Mouse (Mus musculus): Measurements from ENCODE around the gene Prrc2a.
"Not testable (repeated sequence)": the region's sequence is repeated elsewhere in the genome, so short reads cannot be mapped to it uniquely, and the experiment has no call there.

Gene Prrc2a

DNA sequence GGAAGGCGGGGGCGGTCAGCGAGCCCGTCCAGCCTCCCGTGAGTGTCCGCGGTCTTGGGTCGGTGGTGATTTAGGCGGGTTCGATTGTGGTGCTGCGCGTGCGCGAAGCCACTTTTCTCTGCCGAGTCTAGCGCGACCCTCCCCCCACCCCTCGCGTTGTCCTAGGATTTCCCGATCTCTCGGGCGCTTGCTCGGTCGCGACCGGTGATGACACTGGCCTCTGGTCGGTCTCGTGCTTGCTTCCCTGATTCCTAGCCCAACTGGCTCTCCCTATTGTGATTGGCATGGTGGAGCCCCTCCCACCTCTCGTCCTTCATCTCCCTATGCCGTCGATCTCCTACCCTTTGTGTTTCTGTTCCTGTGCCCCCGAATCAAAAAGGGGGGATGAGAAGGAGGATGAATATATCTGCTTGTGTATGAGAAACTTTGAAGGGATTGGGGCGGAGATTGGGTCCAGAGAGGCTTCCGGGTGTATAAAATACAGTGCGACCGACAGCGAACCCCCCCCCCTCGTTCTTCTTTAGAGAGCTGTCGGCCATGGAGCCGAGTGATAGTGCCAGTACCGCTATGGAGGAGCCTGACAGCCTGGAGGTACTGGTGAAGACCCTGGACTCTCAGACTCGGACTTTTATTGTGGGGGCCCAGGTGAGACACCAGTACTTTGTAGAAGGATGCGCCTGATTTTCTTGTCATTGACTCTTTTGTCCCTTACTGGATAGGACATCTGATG lies 28.9 kb downstream of the Prrc2a start:
- peak in 1 of 2 experiments; percentile 21 for DNase-seq (ENCODE audit: low read depth in 2 of 2, low spot score in 2 of 2)

DNA sequence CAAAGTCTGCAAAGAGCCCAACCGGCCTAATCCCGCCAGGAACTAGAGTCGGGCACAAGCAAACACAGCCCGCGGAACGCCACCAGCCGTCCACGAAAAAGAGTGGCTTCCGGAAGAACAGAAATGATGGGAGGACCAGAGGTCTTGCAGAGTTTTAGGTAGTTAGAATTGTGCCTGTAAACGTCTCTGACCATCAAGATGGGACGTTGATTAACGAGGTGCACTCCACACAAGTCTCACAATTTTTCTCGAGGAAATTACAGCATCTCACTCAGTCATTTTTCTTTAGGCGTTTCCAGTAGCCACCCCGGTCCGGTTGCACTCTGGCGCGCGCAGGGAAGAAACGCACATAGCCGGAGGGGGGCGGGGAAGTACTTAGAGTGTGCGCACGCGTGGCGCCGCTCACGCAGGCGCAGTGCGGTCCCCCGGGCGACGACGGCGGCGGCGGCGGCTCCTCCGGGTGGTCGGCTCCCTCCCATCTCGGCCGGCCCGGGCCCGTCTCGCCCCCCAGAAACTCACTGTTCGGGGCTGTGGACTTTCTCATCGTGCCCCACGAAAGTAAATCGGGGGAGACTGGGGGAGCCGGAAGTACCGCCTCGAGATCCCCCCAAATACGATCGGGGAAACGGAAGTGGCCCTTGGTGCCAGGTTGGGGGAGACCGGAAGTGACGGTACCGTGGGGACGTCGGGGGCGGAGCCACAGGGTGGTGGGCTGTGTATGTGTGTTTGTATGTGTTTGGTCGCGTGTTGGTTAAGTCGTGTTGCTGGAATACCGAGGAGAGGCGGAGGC lies 29.7 kb downstream of the Prrc2a start, which contains the start of gene Bag6:
Gene Bag6 (plus strand): TSS at position 378 of the 790 bp plus-strand sequence.
- DNase-seq (ENCODE audit: low read depth in 2 of 2, low spot score in 2 of 2) = peak; percentile 92 to 95

DNA sequence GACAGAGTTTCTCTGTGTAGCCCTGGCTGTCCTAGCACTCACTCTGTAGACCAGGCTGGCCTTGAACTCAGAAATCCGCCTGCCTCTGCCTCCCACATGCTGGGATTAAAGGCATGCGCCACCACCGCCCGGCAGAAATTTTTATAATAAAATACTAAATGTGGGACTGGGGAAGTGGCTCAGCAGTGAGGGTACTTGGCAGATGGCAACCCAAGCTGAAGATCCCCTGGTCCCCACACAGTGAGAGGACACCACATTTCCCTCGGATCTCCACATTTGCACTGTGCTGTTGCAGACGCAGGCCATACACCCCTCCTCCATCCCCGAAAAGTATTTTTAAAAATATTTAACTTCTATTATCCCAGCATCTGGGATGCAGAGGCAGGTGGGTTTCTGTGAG lies 31.2 kb downstream of the Prrc2a start:
- no peak for DNase-seq (ENCODE audit: low read depth in 2 of 2, low spot score in 2 of 2)

DNA sequence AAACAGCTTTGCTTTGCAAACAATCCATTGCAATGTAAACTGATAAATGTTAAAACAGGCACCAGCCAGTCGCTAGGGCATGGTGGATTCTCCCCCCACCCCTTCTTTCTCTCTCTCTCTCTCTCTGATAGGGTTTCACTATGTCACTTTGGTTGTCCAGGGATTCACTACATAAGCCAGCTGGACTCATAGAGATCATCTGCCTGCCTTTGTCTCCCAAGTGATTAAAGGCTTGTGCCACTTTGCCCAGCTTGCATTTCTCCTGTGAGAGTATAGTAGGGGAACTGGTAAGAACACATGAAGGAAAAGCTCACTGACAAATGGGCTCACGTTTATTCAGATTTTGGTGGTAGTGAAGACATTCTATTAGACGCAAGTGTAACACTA lies 32.5 kb downstream of the Prrc2a start:
- DNase-seq (ENCODE audit: low read depth in 2 of 2, low spot score in 2 of 2) = no peak

DNA sequence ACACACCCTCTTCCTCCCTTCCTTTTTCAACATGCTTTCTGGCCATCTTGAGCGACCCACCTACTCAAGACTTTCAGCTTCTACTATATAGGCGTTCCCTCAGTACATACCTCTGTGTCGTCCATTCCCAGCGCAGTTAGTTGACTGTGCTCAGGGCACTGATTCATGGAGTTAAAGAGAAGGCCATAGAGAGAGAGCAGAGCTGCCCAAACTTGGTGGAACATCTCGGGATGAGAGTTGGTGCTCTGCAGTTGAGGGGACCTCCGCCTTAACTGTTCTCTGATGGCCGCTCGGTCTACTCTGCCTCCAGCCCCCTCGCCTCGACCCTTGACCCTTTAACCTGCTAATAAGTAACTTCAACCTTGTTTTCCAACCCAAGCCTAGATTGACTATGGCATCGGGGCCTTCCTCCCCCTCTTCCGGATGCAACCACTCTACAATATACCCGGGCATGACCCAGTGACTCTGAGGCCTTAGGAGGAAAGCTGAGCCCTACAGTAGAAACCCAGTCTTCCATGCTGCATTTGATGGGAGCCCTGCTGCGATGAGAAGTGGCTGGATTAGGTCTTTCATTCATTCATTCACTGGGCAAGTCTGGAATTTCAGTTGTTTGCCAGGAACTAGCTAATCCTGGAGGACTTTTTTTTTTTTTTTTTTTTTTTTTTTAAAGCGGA lies 33.1 kb downstream of the Prrc2a start, which contains the start of gene Apom:
Gene Apom (minus strand): TSS at position 551 of the 674 bp plus-strand sequence.
- no peak for DNase-seq (ENCODE audit: low read depth in 2 of 2, low spot score in 2 of 2)

DNA sequence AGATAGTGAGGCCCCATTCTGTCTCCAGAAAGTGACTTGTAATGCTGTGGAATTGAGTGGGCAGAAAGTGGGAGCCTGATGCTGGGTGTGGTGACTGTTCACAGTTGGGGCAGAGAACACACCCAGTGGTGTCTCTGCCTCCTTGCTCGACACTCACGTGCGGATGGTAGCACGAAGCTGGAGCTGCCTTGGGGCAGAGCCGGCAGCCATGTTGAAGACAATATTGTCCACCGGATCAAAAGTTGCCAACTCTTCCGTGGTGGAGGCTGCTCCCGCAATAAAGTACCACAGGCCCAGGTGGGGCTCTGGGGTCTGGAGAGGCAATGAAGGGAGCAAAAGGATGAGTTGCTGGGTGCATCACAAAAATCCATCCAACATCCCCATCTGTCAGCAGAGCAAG lies 33.7 kb downstream of the Prrc2a start:
- DNase-seq (ENCODE audit: low read depth in 2 of 2, low spot score in 2 of 2) = no peak

DNA sequence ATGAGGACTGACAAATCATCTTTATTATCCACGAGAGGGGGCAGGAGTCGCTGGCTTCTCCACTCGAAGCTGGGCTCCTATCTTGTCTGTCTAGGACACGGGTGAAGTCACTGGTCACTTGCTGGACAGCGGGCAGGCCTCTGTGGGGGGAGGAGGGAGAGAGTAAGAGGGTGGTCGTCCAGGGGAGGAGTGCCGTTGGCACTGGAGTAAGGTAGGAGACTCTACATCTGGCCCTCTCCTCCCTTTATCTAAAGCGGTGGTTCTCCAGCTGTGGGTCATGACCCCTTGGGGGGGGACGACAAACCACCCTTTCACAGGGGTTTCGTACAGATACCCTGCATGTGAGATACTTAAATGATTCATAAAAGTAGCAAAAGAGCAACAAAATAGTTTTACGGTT lies 35.7 kb downstream of the Prrc2a start:
- DNase-seq (ENCODE audit: low read depth in 2 of 2, low spot score in 2 of 2) = no peak

DNA sequence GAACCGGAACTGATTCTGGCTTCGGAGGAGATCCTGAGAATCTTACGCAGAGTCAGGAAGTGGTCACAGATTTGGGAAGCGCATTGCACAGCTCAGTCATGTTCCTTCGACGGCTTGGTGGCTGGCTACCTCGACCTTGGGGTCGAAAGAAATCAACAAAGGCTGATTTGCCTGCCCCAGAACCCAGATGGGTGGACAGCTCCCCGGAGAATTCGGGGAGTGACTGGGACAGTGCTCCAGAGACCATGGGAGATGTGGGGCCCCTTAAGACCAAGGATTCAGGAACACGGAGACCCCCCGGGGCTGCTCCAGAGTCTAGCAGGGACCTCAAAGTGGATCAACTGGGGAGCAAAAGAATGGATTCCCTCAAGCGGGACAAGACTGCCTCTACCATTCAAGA lies 37.7 kb downstream of the Prrc2a start:
- no peak for DNase-seq (ENCODE audit: low read depth in 2 of 2, low spot score in 2 of 2)

DNA sequence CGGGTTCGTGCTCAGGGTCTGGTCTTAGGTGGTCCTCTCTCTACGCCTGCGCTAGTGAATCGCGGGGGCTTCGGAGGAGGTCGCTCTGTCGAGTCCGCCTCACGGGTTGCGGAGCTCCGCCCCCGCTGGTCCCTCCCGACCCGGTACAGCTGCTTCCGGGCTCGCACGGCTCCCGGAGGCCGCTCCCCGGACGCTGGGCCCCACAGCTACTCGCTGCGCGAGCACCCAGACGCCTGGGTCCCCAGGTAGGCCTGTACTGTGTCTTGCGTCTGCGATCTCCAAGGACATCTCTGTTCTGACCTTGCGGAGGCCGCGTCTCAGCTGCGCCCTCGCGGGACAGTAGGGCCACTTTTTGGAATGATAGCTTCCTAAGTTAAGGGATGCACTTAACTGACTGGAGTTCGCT lies 38.5 kb downstream of the Prrc2a start, which contains the start of gene D17H6S53E:
Gene D17H6S53E (plus strand): TSS at position 168 of the 406 bp plus-strand sequence.
- peak; percentile 63 to 66 for DNase-seq (ENCODE audit: low read depth in 2 of 2, low spot score in 2 of 2)

DNA sequence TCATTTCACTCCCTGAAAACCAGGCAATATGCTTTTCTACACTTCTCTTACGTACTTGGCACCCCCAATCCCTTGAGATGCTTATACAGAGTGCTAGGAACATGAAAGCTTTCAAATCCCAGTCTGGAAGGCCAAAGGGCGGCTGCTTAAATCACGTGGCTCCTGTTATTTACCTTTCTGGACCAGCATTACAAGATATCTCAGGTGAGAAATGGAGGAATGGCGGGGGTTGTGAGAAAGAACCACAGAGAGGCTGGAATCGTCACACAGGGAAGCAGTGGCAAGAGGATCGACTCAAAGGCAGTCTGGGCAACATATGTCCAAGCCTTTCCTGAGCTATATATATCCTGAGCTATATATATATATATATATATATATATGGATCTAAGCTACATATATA lies 39.1 kb downstream of the Prrc2a start:
- no peak for DNase-seq (ENCODE audit: low read depth in 2 of 2, low spot score in 2 of 2)

DNA sequence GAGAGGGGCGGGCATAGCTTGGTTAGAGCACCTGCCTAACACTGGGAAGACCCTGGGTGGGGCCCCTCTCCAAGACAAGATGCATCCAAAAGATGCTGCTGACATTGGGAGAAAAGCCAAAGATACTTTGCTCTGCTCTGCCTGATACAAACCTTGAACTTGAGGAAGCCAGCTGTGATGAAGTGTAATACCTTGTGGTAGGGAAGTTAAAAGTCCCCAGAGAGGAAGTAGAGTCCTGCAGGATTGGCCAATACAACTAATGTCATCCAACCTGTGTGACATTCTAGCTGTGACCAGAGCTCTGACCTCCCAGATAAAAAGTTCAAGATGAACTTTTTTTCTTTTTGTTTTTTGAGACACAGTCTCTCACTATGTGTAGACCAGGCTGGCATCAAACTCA lies 39.6 kb downstream of the Prrc2a start:
- DNase-seq (ENCODE audit: low read depth in 2 of 2, low spot score in 2 of 2) = no peak

DNA sequence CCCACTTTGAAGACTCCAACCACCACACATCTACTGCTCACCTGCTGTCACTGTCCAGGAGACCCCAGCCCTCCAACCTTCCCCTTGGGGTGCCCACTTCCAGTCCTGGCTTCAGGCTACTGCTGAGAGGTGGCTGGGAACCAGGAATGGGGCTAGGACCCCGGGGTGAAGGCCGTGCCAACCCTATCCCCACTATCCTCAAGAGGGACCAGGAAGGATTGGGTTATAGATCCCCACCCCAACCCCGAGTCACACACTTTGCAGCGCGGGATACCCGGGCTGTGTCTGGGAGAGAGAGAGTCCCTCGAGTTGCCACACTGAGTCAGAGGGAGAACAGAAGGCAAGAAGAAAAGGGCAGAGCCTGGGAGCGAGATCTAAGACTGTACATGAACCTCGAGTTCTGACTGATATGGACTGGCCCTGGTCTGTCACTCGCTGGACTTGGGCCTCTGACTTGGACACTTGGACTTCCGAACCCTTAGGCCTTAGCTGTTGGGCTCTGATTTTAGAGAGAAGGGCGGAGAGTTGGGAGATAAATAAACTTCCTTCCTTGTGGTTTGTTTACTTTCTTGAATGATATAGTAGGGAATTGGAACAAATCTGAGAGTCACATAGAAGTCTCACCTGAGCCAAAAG lies 40.3 kb downstream of the Prrc2a start:
- DNase-seq (ENCODE audit: low read depth in 2 of 2, low spot score in 2 of 2) = not testable (repeated sequence)

DNA sequence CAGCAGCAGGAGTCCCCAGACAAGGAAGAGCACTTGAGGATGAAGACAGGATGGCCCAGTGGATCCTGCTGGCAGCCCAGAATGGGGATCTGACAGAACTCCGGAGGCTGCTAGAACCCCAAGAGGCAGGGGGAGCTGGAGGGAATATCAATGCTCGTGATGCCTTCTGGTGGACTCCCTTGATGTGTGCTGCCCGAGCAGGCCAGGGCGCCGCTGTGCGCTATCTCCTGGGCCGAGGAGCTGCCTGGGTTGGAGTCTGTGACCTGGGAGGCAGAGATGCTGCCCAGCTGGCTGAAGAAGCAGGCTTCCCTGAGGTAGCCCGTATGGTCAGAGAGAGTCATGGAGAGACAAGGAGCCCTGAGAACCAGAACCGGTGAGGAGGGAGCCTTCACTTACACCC lies 41.4 kb downstream of the Prrc2a start:
- not testable (repeated sequence) for DNase-seq (ENCODE audit: low read depth in 2 of 2, low spot score in 2 of 2)

DNA sequence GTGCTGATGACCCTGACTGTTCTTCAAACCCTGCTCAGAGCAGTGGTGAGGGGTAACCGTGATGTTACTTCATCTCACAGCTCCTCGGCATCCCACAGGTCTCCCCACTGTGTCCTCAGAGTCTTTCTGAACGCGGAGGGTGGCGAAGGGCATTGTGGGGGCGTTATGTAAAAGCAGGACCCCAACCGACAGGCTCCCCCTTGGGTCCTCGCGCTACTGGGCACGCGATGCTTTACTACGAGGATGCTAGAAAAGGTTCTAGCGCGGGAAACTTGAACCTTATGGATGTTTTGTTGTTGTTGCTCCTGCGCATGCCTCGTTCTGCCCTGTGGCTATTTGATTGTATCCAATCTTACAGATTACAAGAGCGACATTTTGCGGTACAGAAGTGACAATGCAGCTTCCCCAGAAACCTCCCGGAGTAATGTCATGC lies 42.8 kb downstream of the Prrc2a start, which contains the start of gene Csnk2b:
Gene Csnk2b (minus strand): TSS at position 183 of the 433 bp plus-strand sequence.
- DNase-seq (ENCODE audit: low read depth in 2 of 2, low spot score in 2 of 2) = peak; percentile 35 to 52

DNA sequence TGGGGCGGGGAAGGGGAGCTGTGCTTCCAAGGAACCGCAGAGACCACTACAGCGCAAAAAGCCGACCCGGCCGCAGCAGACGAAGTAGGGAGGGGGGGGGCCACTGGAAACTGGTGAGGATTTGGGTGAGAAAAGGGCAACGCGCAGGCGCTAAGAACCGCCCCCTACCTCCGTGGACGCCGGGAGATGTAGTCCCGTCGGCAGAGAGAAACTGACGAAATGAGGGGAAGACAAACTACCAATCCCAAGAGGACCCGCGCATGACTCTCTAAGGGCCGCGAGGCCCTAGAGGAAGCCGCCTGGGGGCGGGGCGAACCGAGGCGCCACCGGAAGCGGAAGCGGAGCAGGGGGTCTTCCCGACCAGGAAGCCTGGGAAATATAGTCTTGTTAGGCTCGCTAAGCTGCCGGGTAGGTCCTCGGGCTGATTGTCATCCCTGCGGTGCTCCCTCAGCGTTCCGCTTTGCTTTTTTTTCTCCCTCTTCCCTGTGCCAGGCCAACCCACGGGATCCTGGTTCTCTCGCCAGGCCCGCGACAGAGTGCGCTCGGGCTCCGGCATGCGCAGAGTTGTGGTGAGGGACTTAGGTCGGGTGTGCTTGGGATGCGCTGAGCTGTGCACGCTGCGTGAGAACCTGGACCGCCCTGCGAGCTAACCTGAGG lies 43.4 kb downstream of the Prrc2a start, which contains the start of gene Gpank1:
Gene Gpank1 (plus strand): TSS at position 313 of the 657 bp plus-strand sequence.
- peak; percentile 94 to 96 for DNase-seq (ENCODE audit: low read depth in 2 of 2, low spot score in 2 of 2)

DNA sequence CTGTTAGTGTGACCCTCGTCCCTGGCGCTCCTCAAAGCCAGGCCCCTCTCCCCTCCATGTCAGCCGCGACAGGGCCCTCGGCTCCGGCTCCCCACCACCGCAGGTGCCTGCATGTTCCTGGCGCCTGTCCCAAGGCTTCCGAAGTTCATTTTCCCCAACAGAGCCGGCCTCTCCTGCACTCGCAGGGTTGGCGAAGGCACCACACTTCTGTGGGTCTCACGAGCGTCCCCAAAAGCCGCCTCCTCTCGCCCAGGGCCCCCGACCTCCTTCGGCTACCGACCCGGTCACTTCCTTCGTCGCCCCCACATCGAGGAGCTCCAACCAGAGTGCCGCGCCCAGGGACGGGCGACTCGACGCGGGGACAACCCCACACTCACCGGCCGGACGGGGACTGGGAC lies 44.0 kb downstream of the Prrc2a start:
- DNase-seq (ENCODE audit: low read depth in 2 of 2, low spot score in 2 of 2) = no peak

DNA sequence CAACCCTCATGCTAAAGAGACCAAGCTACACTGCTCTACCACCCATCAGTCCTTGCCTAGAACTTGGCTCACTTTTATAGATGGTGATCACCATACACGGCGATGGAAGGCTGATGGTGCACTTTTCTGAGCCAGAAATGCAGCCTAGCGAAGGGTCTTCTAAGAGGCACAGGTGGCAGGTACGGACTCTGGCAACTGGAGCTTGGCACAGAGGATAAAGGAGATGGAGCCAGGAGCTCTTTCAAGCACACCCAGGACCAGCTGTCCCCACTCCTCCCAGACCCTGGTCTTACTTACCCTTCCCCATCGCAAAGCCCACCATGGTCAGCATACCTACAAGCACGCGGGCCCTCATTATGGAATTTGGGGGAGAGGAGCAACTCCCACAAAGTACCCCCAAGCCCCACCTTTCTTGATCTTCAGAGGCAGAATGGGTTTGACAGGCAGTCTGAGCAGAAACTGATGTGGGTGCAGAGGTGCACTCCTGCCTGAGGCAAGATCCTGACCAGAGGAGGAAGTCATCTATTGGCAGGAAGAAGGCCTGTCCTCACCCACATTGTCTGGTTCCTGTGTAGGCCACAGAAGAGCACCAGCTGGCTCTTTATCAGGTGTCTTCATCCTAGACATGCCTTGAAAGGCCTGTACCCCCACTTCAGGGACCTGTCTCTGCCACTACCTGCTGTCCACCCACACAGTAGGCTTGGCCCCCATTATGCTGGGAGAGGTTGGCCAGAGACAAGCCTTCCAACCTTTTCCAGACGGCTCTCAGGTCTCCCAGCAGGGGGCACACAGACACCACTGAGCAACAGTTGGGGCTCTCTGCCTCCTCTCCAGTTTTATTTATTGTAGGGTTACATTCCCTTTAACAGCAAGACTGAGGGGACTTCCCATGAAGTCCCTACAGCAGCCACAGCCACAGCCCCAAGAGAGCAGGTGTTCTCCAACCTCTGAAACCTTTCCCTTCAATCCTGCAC lies 49.4 kb downstream of the Prrc2a start, which contains the start of gene Ly6g5b:
Gene Ly6g5b (minus strand): TSS at position 383 of the 974 bp plus-strand sequence.
- peak; percentile 43 to 59 for DNase-seq (ENCODE audit: low read depth in 2 of 2, low spot score in 2 of 2)

DNA sequence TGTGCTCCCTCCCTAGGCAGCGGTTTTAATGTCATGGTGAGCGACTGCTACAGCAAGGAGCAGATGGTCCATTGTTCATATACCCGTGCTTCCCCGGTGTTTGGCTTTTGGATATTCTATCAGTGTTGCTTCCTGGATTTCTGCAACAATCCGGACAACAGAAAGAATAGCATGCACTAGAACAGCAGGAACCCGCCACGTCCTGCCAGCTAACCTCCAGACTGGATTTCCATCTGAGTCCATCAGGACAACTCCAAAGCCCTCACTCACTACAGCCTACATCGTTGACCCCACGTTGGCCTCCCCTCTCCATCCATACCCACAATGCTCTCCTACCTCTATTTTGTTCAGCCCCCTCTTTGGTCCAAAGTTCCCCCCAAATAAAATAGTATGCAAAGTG lies 52.9 kb downstream of the Prrc2a start:
- no peak for DNase-seq (ENCODE audit: low read depth in 2 of 2, low spot score in 2 of 2)

DNA sequence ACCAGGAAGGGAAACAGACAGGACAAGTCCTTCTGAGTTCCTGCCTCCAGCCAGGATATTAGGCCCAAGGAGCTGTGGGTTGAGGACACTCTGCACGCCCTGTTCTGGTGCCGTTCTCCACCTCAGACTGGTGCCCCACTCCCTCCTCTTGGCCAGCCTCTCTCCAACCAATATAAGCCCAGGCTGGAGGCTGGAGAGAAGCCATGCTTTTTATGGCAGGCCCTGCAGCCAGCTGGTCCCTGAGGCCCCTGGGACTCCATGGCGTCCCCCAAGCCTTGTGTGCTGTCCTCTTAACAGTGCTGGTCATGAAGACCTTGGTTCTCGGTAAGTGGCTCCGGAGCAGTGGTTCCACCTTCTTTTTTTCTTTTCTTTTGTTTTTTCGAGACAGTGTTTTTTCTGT lies 56.6 kb downstream of the Prrc2a start, which contains the start of gene Ly6g5c:
Gene Ly6g5c (plus strand): TSS at position 183 of the 400 bp plus-strand sequence.
- no peak for DNase-seq (ENCODE audit: low read depth in 2 of 2, low spot score in 2 of 2)

Measured in CD8-positive naive resting alpha-beta T cell, adult 2 months (primary cell).